Comparison of ENCODE assay signal across 18 mouse cellular contexts in genomic region chr2:102733128-102733527, GRCm38 (mm10).
DNase-seq lines count a peak whose midpoint lies in the region; ATAC-seq and TF ChIP-seq lines count a peak whose summit lies in the region.
"Had no signal": no experiment of that assay in that cellular context is flagged by ENCODE, and none has a peak within 500 bp of the region (broad histone marks: within the 10 kb centered on the region; RNA-seq: fewer than 3 reads in every experiment).

No protein-coding gene starts in this region.

- WGBS in thymus, adult 2 months = 21% methylated on average over 4 of the region's 4 CpGs
- WGBS in embryonic facial prominence, embryonic 12.5 days = 63% methylated on average over 4 of the region's 4 CpGs
- 55% methylated on average over 4 of the region's 4 CpGs for WGBS in limb, embryonic 15.5 days
- 77% methylated on average over 4 of the region's 4 CpGs for whole genome bisulfite sequencing in liver, embryonic 12.5 days (ENCODE audit: insufficient replicate concordance)

- H3K4me1 ChIP-seq in thymus, adult 2 months (replicated peaks; ENCODE audit: control insufficient read depth, insufficient read depth, low read length) = no peaks in the 10 kb centered on the region; the same call in 1 of the 2 replicates
- H3K4me1 ChIP-seq in embryonic facial prominence, embryonic 12.5 days = peaks cover 19% of the 10 kb centered on the region; the same call in 1 of the 2 replicates
- peaks cover 27% of the 10 kb centered on the region for H3K4me1 ChIP-seq in limb, embryonic 15.5 days
- H3K4me1 ChIP-seq in liver, embryonic 12.5 days = peaks cover 17% of the 10 kb centered on the region

- no peaks in the 10 kb centered on the region for H3K9me3 ChIP-seq in embryonic facial prominence, embryonic 12.5 days
- H3K9me3 ChIP-seq in limb, embryonic 15.5 days = no peaks in the 10 kb centered on the region
- H3K9me3 ChIP-seq in liver, embryonic 12.5 days (replicated peaks) = no peaks in the 10 kb centered on the region
- H3K9me3 ChIP-seq: midbrain, embryonic 13.5 days; neural tube, embryonic 13.5 days had no signal

- H3K4me2 ChIP-seq in embryonic facial prominence, embryonic 12.5 days (replicated peaks) = no peak overlapping the region
- no peak overlapping the region for H3K4me2 ChIP-seq in limb, embryonic 15.5 days
- no peak overlapping the region for H3K4me2 ChIP-seq in liver, embryonic 12.5 days
- H3K4me2 ChIP-seq: midbrain, embryonic 13.5 days; neural tube, embryonic 13.5 days had no signal

- H3K36me3 ChIP-seq in thymus, adult 2 months (ENCODE audit: control insufficient read depth, insufficient read depth, low read length) = no peaks in the 10 kb centered on the region
- no peaks in the 10 kb centered on the region for H3K36me3 ChIP-seq in embryonic facial prominence, embryonic 12.5 days
- no peaks in the 10 kb centered on the region for H3K36me3 ChIP-seq in limb, embryonic 15.5 days
- H3K36me3 ChIP-seq in liver, embryonic 12.5 days = no peaks in the 10 kb centered on the region

- H3K4me3 ChIP-seq in thymus, adult 2 months (ENCODE audit: control insufficient read depth, insufficient read depth, low read length) = no peak overlapping the region
- no peak overlapping the region for H3K4me3 ChIP-seq in embryonic facial prominence, embryonic 12.5 days
- no peak overlapping the region for H3K4me3 ChIP-seq in limb, embryonic 15.5 days
- H3K4me3 ChIP-seq in liver, embryonic 12.5 days = no peak overlapping the region
- H3K4me3 ChIP-seq: midbrain, embryonic 13.5 days; neural tube, embryonic 13.5 days had no signal

- no peak for TF ChIP-seq CTCF in thymus, adult 2 months (IDR thresholded peaks at IDR 0.05; ENCODE audit: borderline replicate concordance, control insufficient read depth, extremely low read depth, insufficient read depth, low read length, poor library complexity)

- H3K27ac ChIP-seq in thymus, adult 2 months (ENCODE audit: control insufficient read depth, insufficient read depth, low read length) = no peak overlapping the region
- 0 out of 2 replicates have a peak overlapping the region, but pooled peaks have one; percentile 11 for H3K27ac ChIP-seq in embryonic facial prominence, embryonic 12.5 days
- peak overlapping the region; percentile 34 for H3K27ac ChIP-seq in limb, embryonic 15.5 days
- no peak overlapping the region for H3K27ac ChIP-seq in liver, embryonic 12.5 days
- H3K27ac ChIP-seq: liver, embryonic 14.5 days; midbrain, embryonic 13.5 days; neural tube, embryonic 13.5 days had no signal

- no peak for TF ChIP-seq POLR2A in thymus, adult 2 months (IDR thresholded peaks at IDR 0.05; ENCODE audit: control insufficient read depth, extremely low read depth, insufficient read depth, low read length, poor library complexity)

- H3K9ac ChIP-seq in embryonic facial prominence, embryonic 12.5 days = no peak overlapping the region
- H3K9ac ChIP-seq in limb, embryonic 15.5 days = no peak overlapping the region
- no peak overlapping the region for H3K9ac ChIP-seq in liver, embryonic 12.5 days
- H3K9ac ChIP-seq: liver, embryonic 14.5 days; midbrain, embryonic 13.5 days; neural tube, embryonic 13.5 days had no signal

- H3K27me3 ChIP-seq in thymus, adult 2 months (ENCODE audit: control insufficient read depth, insufficient read depth, low read length) = no peaks in the 10 kb centered on the region
- H3K27me3 ChIP-seq in embryonic facial prominence, embryonic 12.5 days = no peaks in the 10 kb centered on the region
- H3K27me3 ChIP-seq in limb, embryonic 15.5 days = no peaks in the 10 kb centered on the region
- H3K27me3 ChIP-seq in liver, embryonic 12.5 days (replicated peaks) = no peaks in the 10 kb centered on the region
- H3K27me3 ChIP-seq: midbrain, embryonic 13.5 days; neural tube, embryonic 13.5 days had no signal

- DNase-seq in thymus, adult 2 months = peak; percentile 12
- DNase-seq in thymus, postnatal 4 days = no peak
- DNase-seq in layer of hippocampus, adult 9-10 months (ENCODE audit: low spot score) = no peak
- DNase-seq in embryo, embryonic 10.5 days (ENCODE audit: low spot score) = no peak
- DNase-seq: adrenal gland, postnatal 36 days; cerebellum, adult 18-20 months; cerebellum, postnatal 36 days; gastrocnemius, postnatal 36 days; kidney, adult 2 months; kidney, postnatal 10 days; left cerebral cortex, postnatal 4 days; right cerebral cortex, adult 18-20 months had no signal

- no peak for ATAC-seq in embryonic facial prominence, embryonic 12.5 days (ENCODE audit: insufficient number of reproducible peaks, insufficient read depth, low FRiP score, low TSS enrichment)
- no peak for ATAC-seq in limb, embryonic 15.5 days (ENCODE audit: insufficient number of reproducible peaks, low FRiP score, low TSS enrichment, low read depth)
- no peak for ATAC-seq in liver, embryonic 12.5 days
- ATAC-seq: midbrain, embryonic 13.5 days had no signal

Comparison
In these comparisons a context has a peak if more than half of its experiments do, and no peak if none do; other contexts are left out.
1. H3K27ac ChIP-seq: peak in embryonic facial prominence, embryonic 12.5 days (single experiment) and limb, embryonic 15.5 days (single experiment); none in thymus, adult 2 months (single experiment) and liver, embryonic 12.5 days (single experiment).